Mouse (Mus musculus) lung, postnatal 0 days (tissue): ENCODE measurements around the gene Yy1.

ENCODE experiments used
- CTCF ChIP-seq: IDR thresholded peaks from 2 replicates; pipeline ENCODE4 v1.5.1; 2016; ENCODE audit warnings: antibody characterized with exemption, mild to moderate bottlenecking
- EP300 ChIP-seq: IDR thresholded peaks from 2 replicates; pipeline ENCODE4 v1.6.1; 2016; ENCODE audit warnings: antibody characterized with exemption, mild to moderate bottlenecking, control low read depth

DNA sequence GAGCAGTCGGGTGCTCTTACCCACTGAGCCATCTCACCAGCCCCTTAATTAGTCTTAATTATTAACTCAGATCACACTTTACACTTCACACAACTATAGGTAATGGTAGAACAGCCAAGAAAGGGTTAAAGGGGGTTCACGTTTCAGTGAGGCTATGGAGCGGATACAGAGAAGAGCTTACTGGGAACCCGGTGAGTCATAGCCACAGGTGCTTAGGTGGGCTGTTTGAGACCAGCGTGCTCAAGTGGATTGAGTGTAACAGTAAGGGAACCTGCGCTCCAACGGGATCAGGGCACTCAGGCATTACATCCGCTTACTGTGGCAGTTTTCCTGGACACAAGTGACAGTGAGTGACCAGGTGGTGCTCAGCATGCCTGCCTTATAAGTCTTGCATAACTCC, 30.3 kb downstream of the Yy1 start:
- TF ChIP-seq CTCF, result no peak
- no peak for TF ChIP-seq EP300
